In genomic region chr9:58549694-58550093, GRCm38 (mm10) we compare ENCODE assay signal across 15 mouse cellular contexts. TPM values are rescaled to one million over a fixed set of nuclear protein-coding genes. Genes with fewer than 3 reads are reported as not detected.
DNase-seq lines count a peak whose midpoint lies in the region; ATAC-seq and TF ChIP-seq lines count a peak whose summit lies in the region.
"Had no signal": no experiment of that assay in that cellular context is flagged by ENCODE, and none has a peak within 500 bp of the region (broad histone marks: within the 10 kb centered on the region; RNA-seq: fewer than 3 reads in every experiment).

No protein-coding gene starts in this region.

- DNase-seq in gastrocnemius, adult 18-20 months (ENCODE audit: low spot score) = peak; percentile 55
- no peak for DNase-seq in gastrocnemius, postnatal 4 days (ENCODE audit: low spot score in 2 of 2)
- DNase-seq in lung, postnatal 10 days = no peak
- peak; percentile 38 for DNase-seq in adipocyte (ENCODE audit: low spot score)
- DNase-seq in frontal cortex, postnatal 25 days (ENCODE audit: low spot score in 2 of 2) = no peak
- DNase-seq: spleen, adult 18-20 months; thymus, postnatal 4 days had no signal

- H3K9ac ChIP-seq in lung, embryonic 16.5 days (ENCODE audit: low read length) = no peak overlapping the region
- H3K9ac ChIP-seq: forebrain, embryonic 13.5 days; heart, embryonic 13.5 days; hindbrain, embryonic 12.5 days; liver, embryonic 15.5 days had no signal

- ATAC-seq in lung, embryonic 16.5 days (ENCODE audit: low read depth) = peak; percentile 13; the same call in 1 of the 2 replicates
- ATAC-seq: forebrain, embryonic 13.5 days; intestine, embryonic 16.5 days had no signal

- no peak overlapping the region for H3K4me2 ChIP-seq in lung, embryonic 16.5 days (ENCODE audit: low read depth, low read length)
- H3K4me2 ChIP-seq in myocyte (ENCODE audit: low read depth) = peak overlapping the region; percentile 68
- H3K4me2 ChIP-seq: forebrain, embryonic 13.5 days; heart, embryonic 13.5 days; hindbrain, embryonic 12.5 days; liver, embryonic 15.5 days had no signal

- no peaks in the 10 kb centered on the region for H3K9me3 ChIP-seq in lung, embryonic 16.5 days (ENCODE audit: control insufficient read depth, low read length)
- H3K9me3 ChIP-seq: forebrain, embryonic 13.5 days; heart, embryonic 13.5 days; hindbrain, embryonic 12.5 days; liver, embryonic 15.5 days had no signal

- peaks cover 80% of the 10 kb centered on the region for H3K79me2 ChIP-seq in myocyte (ENCODE audit: control insufficient read depth, insufficient read depth)

- H3K4me1 ChIP-seq in lung, embryonic 16.5 days (replicated peaks; ENCODE audit: control insufficient read depth, insufficient read depth, low read length) = peaks cover 14% of the 10 kb centered on the region; the same call in 1 of the 2 replicates

- WGBS in lung, embryonic 16.5 days = 62% methylated on average over 3 of the region's 3 CpGs

- no peak overlapping the region for H3K4me3 ChIP-seq in lung, embryonic 16.5 days (ENCODE audit: low read length)
- no peak overlapping the region for H3K4me3 ChIP-seq in myocyte
- H3K4me3 ChIP-seq: forebrain, embryonic 13.5 days; heart, embryonic 13.5 days; hindbrain, embryonic 12.5 days; liver, embryonic 15.5 days had no signal

- H3ac ChIP-seq in myocyte (ENCODE audit: control insufficient read depth, insufficient read length) = no peak overlapping the region

- TF ChIP-seq POLR2A in myocyte (IDR thresholded peaks at IDR 0.05; ENCODE audit: insufficient read length, low read depth) = no peak

- H3K36me3 ChIP-seq in lung, embryonic 16.5 days (ENCODE audit: control insufficient read depth, insufficient read depth, low read length) = no peaks in the 10 kb centered on the region
- no peaks in the 10 kb centered on the region for H3K36me3 ChIP-seq in myocyte (ENCODE audit: control insufficient read depth, insufficient read depth)
- H3K36me3 ChIP-seq: heart, embryonic 13.5 days; hindbrain, embryonic 12.5 days; liver, embryonic 15.5 days had no signal

- H3K27me3 ChIP-seq in lung, embryonic 16.5 days (ENCODE audit: control insufficient read depth, insufficient read depth, low read depth, low read length) = no peaks in the 10 kb centered on the region
- H3K27me3 ChIP-seq in myocyte (ENCODE audit: control insufficient read depth, insufficient read depth, insufficient read length) = no peaks in the 10 kb centered on the region
- H3K27me3 ChIP-seq: forebrain, embryonic 13.5 days; heart, embryonic 13.5 days; hindbrain, embryonic 12.5 days had no signal

- no peak overlapping the region for H3K27ac ChIP-seq in lung, embryonic 16.5 days (ENCODE audit: low read length)
- H3K27ac ChIP-seq: forebrain, embryonic 13.5 days; heart, embryonic 13.5 days; hindbrain, embryonic 12.5 days; liver, embryonic 15.5 days; stomach, postnatal 0 days had no signal

TF ChIP-seq in myocyte, 11 proteins besides CTCF, POLR2A, EP300 and RAD21:
- TF ChIP-seq TCF3 (IDR thresholded peaks at IDR 0.05; ENCODE audit: insufficient read length, low read depth) (no peak), POLR2AphosphoS2 (IDR thresholded peaks at IDR 0.05; ENCODE audit: insufficient read length, low read depth) (no peak), REST (IDR thresholded peaks at IDR 0.05; ENCODE audit: insufficient read depth, insufficient read length) (no peak), SRF (IDR thresholded peaks at IDR 0.05; ENCODE audit: control insufficient read depth, insufficient read length, low read depth) (no peak), CEBPB (IDR thresholded peaks at IDR 0.05; ENCODE audit: insufficient read depth, poor library complexity, severe bottlenecking) (no peak), MYOG (IDR thresholded peaks at IDR 0.05; ENCODE audit: control insufficient read depth in 1 of 3, insufficient read depth in 1 of 3, insufficient read length in 2 of 3, low read depth in 2 of 3) (no peak), E2F4 (IDR thresholded peaks at IDR 0.05; ENCODE audit: insufficient read depth) (no peak)

RNA-seq across cellular contexts. Expression of gene Cd276, which starts 5.5 kb away (rescaled TPM):
- 10 to 100 TPM in 1 of 2 experiments, 1 to 10 TPM in 1; 8.5 to 13.5 TPM for total RNA-seq in gastrocnemius, adult 18-20 months (2021)
- total RNA-seq in gastrocnemius, postnatal 4 days (2021) = 10 to 100 TPM; 37.8 to 40.3 TPM
- polyA plus RNA-seq in lung, embryonic 16.5 days (2015; fragmentation: Nextera tagmentation; extraction: Ambion mirVana) = 33.0 and 41.2 TPM in 2 replicates
- 49.5 TPM for polyA plus RNA-seq in myocyte (2012; fragmentation: generic; extraction: Trizol)

RNA-seq across cellular contexts. Expression of gene Nptn, which starts 32.3 kb away (rescaled TPM):
- total RNA-seq in gastrocnemius, adult 18-20 months (2021) = 100 to 1,000 TPM; 116 to 123 TPM
- total RNA-seq in gastrocnemius, postnatal 4 days (2021) = 100 to 1,000 TPM; 103 to 128 TPM
- polyA plus RNA-seq in lung, embryonic 16.5 days (2015; fragmentation: Nextera tagmentation; extraction: Ambion mirVana) = 134 and 142 TPM in 2 replicates
- polyA plus RNA-seq in myocyte (2012; fragmentation: generic; extraction: Trizol) = 349 TPM

Comparison
In these comparisons a context has a peak if more than half of its experiments do, and no peak if none do; other contexts are left out.
1. DNase-seq: peak in gastrocnemius, adult 18-20 months (single experiment) and adipocyte (single experiment); none in gastrocnemius, postnatal 4 days (0 of 2), lung, postnatal 10 days (single experiment) and frontal cortex, postnatal 25 days (0 of 2).